Mouse (Mus musculus): ENCODE data around the gene Olfr324. TPM values are rescaled to one million over a fixed set of nuclear protein-coding genes. Genes with fewer than 3 reads are reported as not detected.

Olfr324 gene
- polyA plus RNA-seq, 1 experiment = not detected

- H3K27ac ChIP-seq (replicated peaks; ENCODE audit: low read depth, low read length) = no peak overlapping the region
- no peaks in the 10 kb centered on the region for H3K4me1 ChIP-seq (ENCODE audit: control insufficient read depth, insufficient read depth, insufficient read length, low read length)
- H3K4me3 ChIP-seq (ENCODE audit: insufficient read depth, low read depth, low read length) = no peak overlapping the region
Observed at GRCm38 (mm10) chr11:58613359-58613758, 18.4 kb downstream of the Olfr324 start.

- Histone ChIP-seq H3K4me3 (ENCODE audit: insufficient read depth, low read depth, low read length) (no peak overlapping the region), H3K27ac (replicated peaks; ENCODE audit: low read depth, low read length) (no peak overlapping the region), H3K4me1 (ENCODE audit: control insufficient read depth, insufficient read depth, insufficient read length, low read length) (no peaks in the 10 kb centered on the region)
Observed at GRCm38 (mm10) chr11:58614526-58614925, 19.6 kb downstream of the Olfr324 start.

GRCm38 (mm10) chr11:58615975-58616374 lies 21.1 kb downstream of the Olfr324 start, which contains the start of gene 2210407C18Rik:
TSS of gene 2210407C18Rik (minus strand) at chr11:58616075.
- Histone ChIP-seq H3K4me1 (ENCODE audit: control insufficient read depth, insufficient read depth, insufficient read length, low read length) (no peaks in the 10 kb centered on the region), H3K4me3 (ENCODE audit: insufficient read depth, low read depth, low read length) (no peak within 1 kb of the TSS), H3K27ac (replicated peaks; ENCODE audit: low read depth, low read length) (no peak within 1 kb of the TSS)

GRCm38 (mm10) chr11:58618369-58618768 lies 23.5 kb downstream of the Olfr324 start:
- Histone ChIP-seq H3K4me3 (ENCODE audit: insufficient read depth, low read depth, low read length) (no peak overlapping the region), H3K4me1 (ENCODE audit: control insufficient read depth, insufficient read depth, insufficient read length, low read length) (no peaks in the 10 kb centered on the region), H3K27ac (replicated peaks; ENCODE audit: low read depth, low read length) (no peak overlapping the region)

- H3K4me3 ChIP-seq (ENCODE audit: insufficient read depth, low read depth, low read length) = no peak overlapping the region
- no peaks in the 10 kb centered on the region for H3K4me1 ChIP-seq (ENCODE audit: control insufficient read depth, insufficient read depth, insufficient read length, low read length)
- H3K27ac ChIP-seq (replicated peaks; ENCODE audit: low read depth, low read length) = no peak overlapping the region
Observed at GRCm38 (mm10) chr11:58618793-58619192, 23.9 kb downstream of the Olfr324 start.

- H3K4me1 ChIP-seq (ENCODE audit: control insufficient read depth, insufficient read depth, insufficient read length, low read length) = no peaks in the 10 kb centered on the region
- no peak overlapping the region for H3K27ac ChIP-seq (replicated peaks; ENCODE audit: low read depth, low read length)
- no peak overlapping the region for H3K4me3 ChIP-seq (ENCODE audit: insufficient read depth, low read depth, low read length)
Observed at GRCm38 (mm10) chr11:58626146-58626545, 31.2 kb downstream of the Olfr324 start.

GRCm38 (mm10) chr11:58630401-58630800 lies 35.5 kb downstream of the Olfr324 start, which contains the start of gene Olfr323:
TSS of gene Olfr323 (minus strand) at chr11:58630501.
- H3K4me3 ChIP-seq (ENCODE audit: insufficient read depth, low read depth, low read length) = no peak within 1 kb of the TSS

GRCm38 (mm10) chr11:58634878-58635277 lies 40.0 kb downstream of the Olfr324 start:
- Histone ChIP-seq H3K27ac (replicated peaks; ENCODE audit: low read depth, low read length) (no peak overlapping the region), H3K4me1 (ENCODE audit: control insufficient read depth, insufficient read depth, insufficient read length, low read length) (no peaks in the 10 kb centered on the region; the same call in 1 of the 2 replicates), H3K4me3 (ENCODE audit: insufficient read depth, low read depth, low read length) (no peak overlapping the region)

More at GRCm38 (mm10) chr11:58630401-58630800, 35.5 kb downstream of the Olfr324 start, which contains the start of gene Olfr323:
- Histone ChIP-seq H3K27ac (replicated peaks; ENCODE audit: low read depth, low read length) (no peak within 1 kb of the TSS), H3K4me1 (ENCODE audit: control insufficient read depth, insufficient read depth, insufficient read length, low read length) (no peaks in the 10 kb centered on the region)

- Histone ChIP-seq H3K4me3 (ENCODE audit: insufficient read depth, low read depth, low read length) (no peak overlapping the region), H3K4me1 (ENCODE audit: control insufficient read depth, insufficient read depth, insufficient read length, low read length) (no peaks in the 10 kb centered on the region; the same call in 1 of the 2 replicates), H3K27ac (replicated peaks; ENCODE audit: low read depth, low read length) (no peak overlapping the region)
Observed at GRCm38 (mm10) chr11:58636376-58636977, 41.6 kb downstream of the Olfr324 start.

- no peak overlapping the region for H3K27ac ChIP-seq (replicated peaks; ENCODE audit: low read depth, low read length)
- H3K4me1 ChIP-seq (ENCODE audit: control insufficient read depth, insufficient read depth, insufficient read length, low read length) = no peaks in the 10 kb centered on the region; the same call in 1 of the 2 replicates
- H3K4me3 ChIP-seq (ENCODE audit: insufficient read depth, low read depth, low read length) = no peak overlapping the region
Observed at GRCm38 (mm10) chr11:58638176-58638701, 43.3 kb downstream of the Olfr324 start.

- Histone ChIP-seq H3K4me3 (ENCODE audit: insufficient read depth, low read depth, low read length) (peak within 1 kb of the TSS; percentile 15; the same call in 1 of the 2 replicates), H3K27ac (replicated peaks; ENCODE audit: low read depth, low read length) (no peak within 1 kb of the TSS)
Observed at GRCm38 (mm10) chr11:58640272-58640867, 45.5 kb downstream of the Olfr324 start, which contains the start of gene Trim58. TSS of gene Trim58 (plus strand) at chr11:58640465.

GRCm38 (mm10) chr11:58641057-58641456 lies 46.1 kb downstream of the Olfr324 start:
- H3K4me3 ChIP-seq (ENCODE audit: insufficient read depth, low read depth, low read length) = no peak overlapping the region
- no peak overlapping the region for H3K27ac ChIP-seq (replicated peaks; ENCODE audit: low read depth, low read length)
- H3K4me1 ChIP-seq (ENCODE audit: control insufficient read depth, insufficient read depth, insufficient read length, low read length) = no peaks in the 10 kb centered on the region; the same call in 1 of the 2 replicates

More at GRCm38 (mm10) chr11:58640272-58640867, 45.5 kb downstream of the Olfr324 start, which contains the start of gene Trim58:
- H3K4me1 ChIP-seq (ENCODE audit: control insufficient read depth, insufficient read depth, insufficient read length, low read length) = no peaks in the 10 kb centered on the region; the same call in 1 of the 2 replicates

GRCm38 (mm10) chr11:58641638-58642358 lies 46.9 kb downstream of the Olfr324 start:
- Histone ChIP-seq H3K4me3 (ENCODE audit: insufficient read depth, low read depth, low read length) (no peak overlapping the region), H3K4me1 (ENCODE audit: control insufficient read depth, insufficient read depth, insufficient read length, low read length) (no peaks in the 10 kb centered on the region), H3K27ac (replicated peaks; ENCODE audit: low read depth, low read length) (no peak overlapping the region)

- Histone ChIP-seq H3K27ac (replicated peaks; ENCODE audit: low read depth, low read length) (no peak overlapping the region), H3K4me1 (ENCODE audit: control insufficient read depth, insufficient read depth, insufficient read length, low read length) (no peaks in the 10 kb centered on the region), H3K4me3 (ENCODE audit: insufficient read depth, low read depth, low read length) (no peak overlapping the region)
Observed at GRCm38 (mm10) chr11:58643350-58643749, 48.4 kb downstream of the Olfr324 start.

Measured in brown adipose tissue, adult 24 weeks (tissue).